Mouse (Mus musculus): Measurements from ENCODE around the gene Gm10720. TPM values are rescaled to one million over a fixed set of nuclear protein-coding genes. Genes with fewer than 3 reads are reported as not detected.
"Not testable (repeated sequence)": the region's sequence is repeated elsewhere in the genome, so short reads cannot be mapped to it uniquely, and the experiment has no call there.

Gm10720 gene
- polyA plus RNA-seq, 1 experiment from 2014 or later: not detected

DNA sequence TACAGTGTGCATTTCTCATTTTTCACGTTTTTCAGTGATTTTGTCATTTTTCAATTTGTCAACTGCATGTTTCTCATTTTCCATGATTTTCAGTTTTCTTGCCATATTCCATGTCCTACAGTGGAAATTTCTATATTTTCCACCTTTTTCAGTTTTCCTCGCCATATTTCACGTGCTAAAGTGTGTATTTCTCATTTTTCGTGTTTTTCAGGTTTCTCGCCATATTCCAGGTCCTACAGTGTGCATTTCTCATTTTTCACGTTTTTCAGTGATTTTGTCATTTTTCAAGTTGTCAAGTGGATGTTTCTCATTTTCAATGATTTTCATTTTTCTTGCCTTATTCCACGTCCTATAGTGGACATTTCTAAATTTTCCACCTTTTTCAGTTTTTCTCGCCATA, 21.1 kb downstream of the Gm10720 start, which contains the start of gene Gm10715:
Gm10715 (plus strand) TSS at position 301 of the 400 bp plus-strand sequence.
- not testable (repeated sequence) for H3K4me3 ChIP-seq (ENCODE audit: low read depth, low read length); H3K27me3 ChIP-seq (ENCODE audit: control insufficient read depth, insufficient read depth, low read length); H3K4me2 ChIP-seq; H3K9ac ChIP-seq (ENCODE audit: low read length); H3K9me3 ChIP-seq (ENCODE audit: control insufficient read depth, low read length); H3K36me3 ChIP-seq (ENCODE audit: control insufficient read depth, insufficient read depth, low read length); ATAC-seq (ENCODE audit: low FRiP score); H3K4me1 ChIP-seq (ENCODE audit: control insufficient read depth, insufficient read depth, low read length); H3K27ac ChIP-seq (ENCODE audit: low read depth, low read length); DNase-seq (ENCODE audit: low spot score, missing footprints)
- 69% methylated on average over 6 of the region's 8 CpGs for WGBS

DNA sequence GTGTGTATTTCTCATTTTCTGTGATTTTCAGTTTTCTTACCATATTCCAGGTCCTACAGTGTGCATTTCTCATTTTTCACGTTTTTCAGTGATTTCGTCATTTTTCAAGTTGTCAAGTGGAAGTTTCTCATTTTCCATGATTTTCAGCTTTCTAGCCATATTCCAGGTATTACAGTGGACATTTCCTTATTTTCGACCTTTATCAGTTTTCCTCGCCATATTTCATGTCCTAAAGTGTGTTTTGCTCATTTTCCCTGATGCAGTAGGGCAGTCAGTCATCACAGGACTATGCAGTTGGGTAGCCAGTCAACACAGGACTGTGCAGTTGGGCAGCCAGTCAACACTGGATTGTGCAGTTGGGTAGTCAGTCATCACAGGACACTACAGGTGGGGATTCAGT, 22.7 kb downstream of the Gm10720 start:
- H3K4me3 ChIP-seq (ENCODE audit: low read depth, low read length); H3K4me2 ChIP-seq; H3K27ac ChIP-seq (ENCODE audit: low read depth, low read length); H3K4me1 ChIP-seq (ENCODE audit: control insufficient read depth, insufficient read depth, low read length); ATAC-seq (ENCODE audit: low FRiP score); H3K36me3 ChIP-seq (ENCODE audit: control insufficient read depth, insufficient read depth, low read length); H3K27me3 ChIP-seq (ENCODE audit: control insufficient read depth, insufficient read depth, low read length); H3K9ac ChIP-seq (ENCODE audit: low read length); H3K9me3 ChIP-seq (ENCODE audit: control insufficient read depth, low read length): not testable (repeated sequence)
- DNase-seq (ENCODE audit: low spot score, missing footprints): peak; percentile 90
- WGBS: 61% methylated on average over 4 of the region's 4 CpGs

Small RNA genes within 50 kb of the gene (microRNA-seq; reads per million reads assigned to microRNA genes)
- not detected for gene Mir101c

Other genes starting within 250 kb of the Gm10720 start
- gene Gm10722, start 14.7 kb upstream of the Gm10720 start, polyA plus RNA-seq (2014; fragmentation: Nextera tagmentation; extraction: Ambion mirVana): not detected in 2 replicates
- 0.34 TPM in 1 of 2 replicates, not detected in the other for gene Gm11168, start 12.3 kb upstream of the Gm10720 start, polyA plus RNA-seq (2014; fragmentation: Nextera tagmentation; extraction: Ambion mirVana)
- not detected in 2 replicates for gene Gm10721, start 2.5 kb upstream of the Gm10720 start, polyA plus RNA-seq (2014; fragmentation: Nextera tagmentation; extraction: Ambion mirVana)
- 0.29 and 0.37 TPM in 2 replicates for gene Gm10719, start 1.8 kb downstream of the Gm10720 start, polyA plus RNA-seq (2014; fragmentation: Nextera tagmentation; extraction: Ambion mirVana)
- 0.44 TPM in 1 of 2 replicates, not detected in the other for gene Gm10718, start 7.9 kb downstream of the Gm10720 start, polyA plus RNA-seq (2014; fragmentation: Nextera tagmentation; extraction: Ambion mirVana)
- 0.26 TPM in 1 of 2 replicates, not detected in the other for gene Gm10717, start 9.8 kb downstream of the Gm10720 start, polyA plus RNA-seq (2014; fragmentation: Nextera tagmentation; extraction: Ambion mirVana)
- not detected in 2 replicates for gene Gm17535, start 18.9 kb downstream of the Gm10720 start, polyA plus RNA-seq (2014; fragmentation: Nextera tagmentation; extraction: Ambion mirVana)
- not detected in 2 replicates for gene Gm10715, start 21.2 kb downstream of the Gm10720 start, polyA plus RNA-seq (2014; fragmentation: Nextera tagmentation; extraction: Ambion mirVana)